Mouse (Mus musculus): ENCODE measurements around the gene Gadd45gip1.

The Gadd45gip1 gene

GRCm38 (mm10) chr8:84831490-84831889 is at the start of gene Gadd45gip1:
Gadd45gip1 (plus strand) TSS chr8:84831522.
- DNase-seq = peak; percentile 28 to 50

- DNase-seq = no peak
Observed at GRCm38 (mm10) chr8:84781686-84782505, 49.4 kb upstream of the Gadd45gip1 start.

GRCm38 (mm10) chr8:84782680-84783079 is 48.6 kb upstream of the Gadd45gip1 start:
- DNase-seq = no peak

GRCm38 (mm10) chr8:84783198-84783918 is 48.0 kb upstream of the Gadd45gip1 start:
- no peak for DNase-seq

- DNase-seq = peak in 1 of 2 experiments; percentile 48
Observed at GRCm38 (mm10) chr8:84783919-84784581, 47.3 kb upstream of the Gadd45gip1 start.

GRCm38 (mm10) chr8:84784681-84785505 is 46.4 kb upstream of the Gadd45gip1 start:
- no peak for DNase-seq

GRCm38 (mm10) chr8:84785506-84785755 is 45.9 kb upstream of the Gadd45gip1 start:
- no peak for DNase-seq

- peak; percentile 54 to 64 for DNase-seq
Observed at GRCm38 (mm10) chr8:84785756-84786677, 45.3 kb upstream of the Gadd45gip1 start.

GRCm38 (mm10) chr8:84786801-84787467 is 44.4 kb upstream of the Gadd45gip1 start:
- no peak for DNase-seq

GRCm38 (mm10) chr8:84787523-84788302 is 43.6 kb upstream of the Gadd45gip1 start:
- DNase-seq = no peak

GRCm38 (mm10) chr8:84788896-84789295 is 42.4 kb upstream of the Gadd45gip1 start:
- DNase-seq = peak; percentile 74 to 82

- no peak for DNase-seq
Observed at GRCm38 (mm10) chr8:84789345-84789744, 42.0 kb upstream of the Gadd45gip1 start.

GRCm38 (mm10) chr8:84789855-84790486 is 41.4 kb upstream of the Gadd45gip1 start:
- DNase-seq = peak in 1 of 2 experiments; percentile 48

GRCm38 (mm10) chr8:84790537-84790936 is 40.8 kb upstream of the Gadd45gip1 start:
- DNase-seq = peak in 1 of 2 experiments; percentile 22

GRCm38 (mm10) chr8:84792429-84792947 is 38.8 kb upstream of the Gadd45gip1 start:
- DNase-seq = no peak

- no peak for DNase-seq
Observed at GRCm38 (mm10) chr8:84793134-84793533, 38.2 kb upstream of the Gadd45gip1 start.

- DNase-seq = no peak
Observed at GRCm38 (mm10) chr8:84793791-84794485, 37.4 kb upstream of the Gadd45gip1 start.

GRCm38 (mm10) chr8:84794486-84794885 is 36.8 kb upstream of the Gadd45gip1 start:
- DNase-seq = no peak
